Mouse (Mus musculus) midbrain, embryonic 11.5 days (tissue): ENCODE measurements at regions not wholly inside any gene's neighbourhood (a gene's known extent, or its start where the extent isn't known, plus 50 kb on each side); places are given as distances from the start of the nearest gene placed in this dataset.

ENCODE experiments used
- ATAC-seq: fragments of 200-750 bp; cut with Nextera tagmentation; 2 replicates; pipeline ENCODE4 v1.8.0; 2017; ENCODE audit warnings: moderate TSS enrichment, moderate library complexity; ENCODE audit not compliant: low FRiP score
- DNase-seq: peaks from one replicate; pipeline ENCODE4 v3.0.0; 2015; ENCODE audit warnings: low spot score; ENCODE audit errors: missing footprints
- H3K27ac ChIP-seq: fragments of 300-500 bp; sonication (generic); 2 replicates; pipeline ENCODE4 v1.5.1; 2014; ENCODE audit warnings: low read depth, low read length
- H3K27me3 ChIP-seq: fragments of 300-500 bp; sonication (generic); 2 replicates; pipeline ENCODE4 v1.6.1; 2014; ENCODE audit warnings: mild to moderate bottlenecking, low read length, moderate library complexity, mixed read lengths; ENCODE audit not compliant: control insufficient read depth, insufficient read depth
- H3K36me3 ChIP-seq: fragments of 300-500 bp; sonication (generic); 2 replicates; pipeline ENCODE4 v1.6.1; 2014; ENCODE audit warnings: mild to moderate bottlenecking, low read length, moderate library complexity, mixed read lengths; ENCODE audit not compliant: control insufficient read depth, insufficient read depth
- H3K4me1 ChIP-seq: fragments of 300-500 bp; sonication (generic); 2 replicates; pipeline ENCODE4 v1.6.1; 2014; ENCODE audit warnings: low read length; ENCODE audit not compliant: control insufficient read depth, insufficient read depth
- H3K4me2 ChIP-seq: fragments of 300-500 bp; sonication (generic); 2 replicates; pipeline ENCODE4 v1.6.1; 2014; ENCODE audit warnings: mild to moderate bottlenecking, moderate library complexity
- H3K4me3 ChIP-seq: fragments of 300-500 bp; sonication (generic); 2 replicates; pipeline ENCODE4 v1.5.1; 2014; ENCODE audit warnings: low read depth, low read length
- H3K9ac ChIP-seq: fragments of 300-500 bp; sonication (generic); 2 replicates; pipeline ENCODE4 v1.6.1; 2014; ENCODE audit warnings: low read length
- H3K9me3 ChIP-seq: fragments of 300-500 bp; sonication (generic); 2 replicates; pipeline ENCODE4 v1.6.1; 2016; ENCODE audit warnings: low read length; ENCODE audit not compliant: control insufficient read depth
- WGBS: fragments of 180-500 bp; shearing (Covaris S2); extraction: QIAGEN DNeasy Blood & Tissue Kit; methylation state at CpG from one replicate; pipeline ENCODE4 v1.1.7; 2014; 5-methylcytosine and 5-hydroxymethylcytosine counted together

GRCm38 (mm10) chr11:56716953-56717352 is 294.2 kb upstream of the Gria1 start:
- Histone ChIP-seq H3K9ac (no peak overlapping the region), H3K4me1 (no peaks in the 10 kb centered on the region), H3K9me3 (no peaks in the 10 kb centered on the region), H3K36me3 (no peaks in the 10 kb centered on the region), H3K4me2 (no peak overlapping the region), H3K4me3 (no peak overlapping the region), H3K27ac (no peak overlapping the region), H3K27me3 (no peaks in the 10 kb centered on the region)
- WGBS: 92% methylated on average over 2 of the region's 2 CpGs
- ATAC-seq (no peak), DNase-seq (no peak)

- Histone ChIP-seq H3K9ac (no peak overlapping the region), H3K36me3 (no peaks in the 10 kb centered on the region), H3K4me3 (no peak overlapping the region), H3K27me3 (no peaks in the 10 kb centered on the region), H3K4me1 (no peaks in the 10 kb centered on the region), H3K27ac (no peak overlapping the region), H3K9me3 (no peaks in the 10 kb centered on the region), H3K4me2 (no peak overlapping the region)
- DNase-seq (no peak), ATAC-seq (no peak)
- WGBS: 63% methylated on average over 3 of the region's 3 CpGs
Measured at GRCm38 (mm10) chr11:56725141-56725540, 286.0 kb upstream of the Gria1 start.

- H3K27ac ChIP-seq: no peak overlapping the region
- no peak overlapping the region for H3K4me3 ChIP-seq
- H3K9ac ChIP-seq: no peak overlapping the region
- H3K4me2 ChIP-seq: no peak overlapping the region
- no peaks in the 10 kb centered on the region for H3K9me3 ChIP-seq
- H3K27me3 ChIP-seq: no peaks in the 10 kb centered on the region
- DNase-seq (no peak), ATAC-seq (no peak)
- H3K36me3 ChIP-seq: no peaks in the 10 kb centered on the region
- H3K4me1 ChIP-seq: no peaks in the 10 kb centered on the region
Measured at GRCm38 (mm10) chr11:56726161-56726560, 285.0 kb upstream of the Gria1 start.

- Histone ChIP-seq H3K27ac (no peak overlapping the region), H3K9me3 (no peaks in the 10 kb centered on the region), H3K36me3 (no peaks in the 10 kb centered on the region), H3K9ac (no peak overlapping the region), H3K4me1 (no peaks in the 10 kb centered on the region), H3K27me3 (no peaks in the 10 kb centered on the region), H3K4me2 (no peak overlapping the region), H3K4me3 (no peak overlapping the region)
- DNase-seq: no peak
- no peak for ATAC-seq
- WGBS: 64% methylated on average over 4 of the region's 4 CpGs
Measured at GRCm38 (mm10) chr11:56727556-56727955, 283.6 kb upstream of the Gria1 start.

- 85% methylated on average over 6 of the region's 6 CpGs for WGBS
- DNase-seq: no peak
- Histone ChIP-seq H3K4me2 (no peak overlapping the region), H3K27me3 (no peaks in the 10 kb centered on the region), H3K4me3 (no peak overlapping the region), H3K9me3 (no peaks in the 10 kb centered on the region), H3K9ac (no peak overlapping the region), H3K4me1 (no peaks in the 10 kb centered on the region), H3K27ac (no peak overlapping the region), H3K36me3 (no peaks in the 10 kb centered on the region)
- no peak for ATAC-seq
Measured at GRCm38 (mm10) chr11:56728204-56729002, 282.8 kb upstream of the Gria1 start.

- Histone ChIP-seq H3K27me3 (no peaks in the 10 kb centered on the region), H3K4me3 (no peak overlapping the region), H3K27ac (no peak overlapping the region), H3K4me2 (no peak overlapping the region), H3K9ac (no peak overlapping the region), H3K36me3 (no peaks in the 10 kb centered on the region), H3K4me1 (no peaks in the 10 kb centered on the region), H3K9me3 (no peaks in the 10 kb centered on the region)
- ATAC-seq (no peak), DNase-seq (no peak)
- WGBS: 37% methylated on average over 2 of the region's 2 CpGs
Measured at GRCm38 (mm10) chr11:56741857-56742256, 269.3 kb upstream of the Gria1 start.

- H3K9me3 ChIP-seq: no peaks in the 10 kb centered on the region
- no peak overlapping the region for H3K9ac ChIP-seq
- no peak for DNase-seq
- H3K27ac ChIP-seq: no peak overlapping the region
- WGBS: 21% methylated on average over 5 of the region's 5 CpGs
- peaks cover 2% of the 10 kb centered on the region; the same call in 1 of the 2 replicates for H3K4me1 ChIP-seq
- no peaks in the 10 kb centered on the region for H3K36me3 ChIP-seq
- ATAC-seq: no peak
- H3K27me3 ChIP-seq: no peaks in the 10 kb centered on the region
- H3K4me2 ChIP-seq: no peak overlapping the region
- H3K4me3 ChIP-seq: no peak overlapping the region
Measured at GRCm38 (mm10) chr11:56750032-56750431, 261.2 kb upstream of the Gria1 start.

- Histone ChIP-seq H3K9me3 (no peaks in the 10 kb centered on the region), H3K27ac (no peak overlapping the region), H3K4me2 (no peak overlapping the region), H3K4me3 (no peak overlapping the region), H3K4me1 (peaks cover 2% of the 10 kb centered on the region; the same call in 1 of the 2 replicates), H3K27me3 (no peaks in the 10 kb centered on the region), H3K36me3 (no peaks in the 10 kb centered on the region), H3K9ac (no peak overlapping the region)
- no peak for DNase-seq
- ATAC-seq: no peak
- 43% methylated on average over 8 of the region's 8 CpGs for WGBS
Measured at GRCm38 (mm10) chr11:56750639-56751038, 260.5 kb upstream of the Gria1 start.

- Histone ChIP-seq H3K9ac (no peak overlapping the region), H3K36me3 (no peaks in the 10 kb centered on the region), H3K4me1 (peaks cover 2% of the 10 kb centered on the region; the same call in 1 of the 2 replicates), H3K9me3 (no peaks in the 10 kb centered on the region), H3K4me2 (no peak overlapping the region), H3K27ac (no peak overlapping the region), H3K4me3 (no peak overlapping the region), H3K27me3 (no peaks in the 10 kb centered on the region)
- DNase-seq (no peak), ATAC-seq (no peak)
- 44% methylated on average over 5 of the region's 5 CpGs for WGBS
Measured at GRCm38 (mm10) chr11:56751918-56752317, 259.3 kb upstream of the Gria1 start.
